Mouse (Mus musculus) CH12.LX (cell line): ENCODE results near the gene Ubl3.

ENCODE experiments used
- CHD1 ChIP-seq: IDR thresholded peaks from 2 replicates; pipeline ENCODE4 v1.6.1; 2012; ENCODE audit warnings: low read depth, low read length, improper control_type of control experiment, inconsistent platforms
- CTCF ChIP-seq, 2 experiments: IDR thresholded peaks in 1 of 2; conservative IDR thresholded peaks in 1 of 2; 2 replicates each; pipeline ENCODE4 v1.5.1; 2011 to 2012; ENCODE audit warnings: low read depth in 2 of 2, low read length in 2 of 2, improper control_type of control experiment in 1 of 2, inconsistent platforms in 1 of 2, mild to moderate bottlenecking in 1 of 2, moderate library complexity in 1 of 2
- JUN ChIP-seq: IDR thresholded peaks from 2 replicates; pipeline ENCODE4 v1.6.1; 2011; ENCODE audit warnings: low read depth, mild to moderate bottlenecking, low read length, improper control_type of control experiment, moderate library complexity; ENCODE audit not compliant: insufficient read depth
- JUND ChIP-seq: conservative IDR thresholded peaks from 2 replicates; pipeline ENCODE4 v1.6.1; 2011; ENCODE audit warnings: low read depth, low read length, improper control_type of control experiment
- KAT2A ChIP-seq: IDR thresholded peaks from 2 replicates; pipeline ENCODE4 v1.6.1; 2012; ENCODE audit warnings: low read length, improper control_type of control experiment, inconsistent platforms; ENCODE audit not compliant: insufficient replicate concordance
- MAX ChIP-seq: IDR thresholded peaks from 2 replicates; pipeline ENCODE4 v1.6.1; 2011; ENCODE audit warnings: low read length, improper control_type of control experiment
- NELFE ChIP-seq: IDR thresholded peaks from 2 replicates; pipeline ENCODE4 v1.6.1; 2011; ENCODE audit warnings: low read depth, low read length, improper control_type of control experiment
- POLR2A ChIP-seq: IDR thresholded peaks from 2 replicates; pipeline ENCODE4 v1.6.1; 2011; ENCODE audit warnings: low read depth, mild to moderate bottlenecking, improper control_type of control experiment, low read length
- RCOR1 ChIP-seq: conservative IDR thresholded peaks from 2 replicates; pipeline ENCODE4 v1.6.1; 2012; ENCODE audit warnings: low read depth, mild to moderate bottlenecking, inconsistent platforms, low read length, improper control_type of control experiment
- ZC3H11A ChIP-seq: IDR thresholded peaks from 2 replicates; pipeline ENCODE4 v1.6.1; 2012; ENCODE audit warnings: low read depth, mild to moderate bottlenecking, inconsistent platforms, low read length, improper control_type of control experiment
- ZNF384 ChIP-seq: IDR thresholded peaks from 2 replicates; pipeline ENCODE4 v1.6.1; 2012; ENCODE audit warnings: low read depth, low read length, improper control_type of control experiment, inconsistent platforms

DNA sequence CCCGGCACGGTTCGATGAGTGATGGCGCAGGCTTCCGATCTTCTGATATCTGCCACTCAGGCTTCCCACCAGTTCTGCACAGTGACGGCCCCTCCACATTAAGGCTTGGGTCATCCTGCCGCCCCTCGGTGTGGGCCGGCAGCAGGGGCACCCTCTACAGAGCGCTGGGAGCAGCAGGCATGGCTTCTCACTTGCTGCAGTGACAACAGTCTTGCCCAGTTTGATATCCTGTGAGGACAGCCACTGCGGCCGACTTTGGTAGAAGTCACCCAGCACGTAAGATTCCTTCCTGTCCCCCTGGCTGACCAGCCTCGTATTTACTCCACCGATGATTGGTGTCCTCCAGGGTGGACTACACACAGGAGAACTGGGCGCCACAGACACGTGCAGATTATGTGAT lies 47.2 kb downstream of the Ubl3 start:
- TF ChIP-seq CTCF (conservative IDR thresholded peaks at IDR 0.05 in 1 of 2, IDR thresholded peaks at IDR 0.05 in 1 of 2; ENCODE audit: low read depth in 2 of 2, low read length in 2 of 2): no peak
- TF ChIP-seq ZNF384: no peak
- no peak for TF ChIP-seq MAX
- no peak for TF ChIP-seq POLR2A
- TF ChIP-seq JUND: no peak
- TF ChIP-seq RCOR1: no peak
- no peak for TF ChIP-seq CHD1
- TF ChIP-seq ZC3H11A: no peak
- no peak for TF ChIP-seq JUN
- no peak for TF ChIP-seq NELFE
- TF ChIP-seq KAT2A: no peak
